Mouse (Mus musculus) layer of hippocampus, adult 18-20 months (tissue): Measurements from ENCODE around the gene Fam234a. TPM values are rescaled to one million over a fixed set of nuclear protein-coding genes. Genes with fewer than 3 reads are reported as not detected.
"Not testable (repeated sequence)": the region's sequence is repeated elsewhere in the genome, so short reads cannot be mapped to it uniquely, and the experiment has no call there.

Experiments
- DNase-seq, 2 experiments: peaks; one replicate each; pipeline ENCODE4 v3.0.0; 2022; ENCODE audit warnings: low spot score in 2 of 2
- total RNA-seq, 2 experiments: library from RNA; stranded (reverse); gene quantifications; 2 replicates each; pipeline ENCODE4 v1.2.3; 2021

The Fam234a gene
- total RNA-seq, 2 experiments from 2014 or later, result 19.6 to 21.4 TPM

DNA sequence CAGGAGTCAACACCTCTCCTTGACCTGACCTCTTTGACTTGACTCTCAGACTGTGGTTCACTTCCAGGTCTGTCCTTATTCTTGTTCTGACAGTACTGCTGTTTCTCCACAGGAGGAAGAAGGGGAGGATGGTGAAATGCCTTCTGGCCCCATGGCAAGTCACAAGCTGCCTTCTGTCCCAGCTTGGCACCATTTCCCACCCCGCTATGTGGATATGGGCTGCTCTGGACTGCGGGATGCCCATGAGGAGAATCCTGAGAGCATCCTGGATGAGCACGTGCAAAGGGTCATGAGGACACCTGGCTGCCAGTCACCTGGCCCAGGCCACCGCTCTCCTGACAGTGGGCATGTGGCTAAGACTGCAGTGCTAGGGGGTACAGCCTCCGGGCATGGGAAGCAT, 56.5 kb downstream of the Fam234a start:
- no peak for DNase-seq

DNA sequence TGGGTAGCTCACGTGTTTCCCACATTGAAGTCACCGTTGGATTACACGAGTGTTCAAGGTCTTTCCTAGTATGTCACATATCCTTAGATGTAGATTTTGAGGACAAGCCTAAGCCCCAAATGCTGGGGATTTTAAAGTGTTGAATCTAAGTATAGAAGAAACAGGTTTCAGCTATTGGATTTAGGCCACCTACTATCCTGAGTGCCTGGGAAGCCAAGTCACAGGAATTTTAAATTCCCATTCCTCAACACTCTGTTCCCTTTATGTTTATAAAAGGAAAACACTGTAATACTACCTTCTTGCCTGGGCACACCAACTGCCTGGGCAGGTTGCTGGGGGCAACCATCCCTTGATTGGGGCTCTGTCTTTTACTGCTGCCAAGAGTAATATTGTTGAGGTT, 62.9 kb downstream of the Fam234a start:
- no peak for DNase-seq

- DNase-seq, result no peak
These were observed 65.4 kb downstream of the Fam234a start for GRCm38 (mm10) chr17:26178611-26179010.

DNA sequence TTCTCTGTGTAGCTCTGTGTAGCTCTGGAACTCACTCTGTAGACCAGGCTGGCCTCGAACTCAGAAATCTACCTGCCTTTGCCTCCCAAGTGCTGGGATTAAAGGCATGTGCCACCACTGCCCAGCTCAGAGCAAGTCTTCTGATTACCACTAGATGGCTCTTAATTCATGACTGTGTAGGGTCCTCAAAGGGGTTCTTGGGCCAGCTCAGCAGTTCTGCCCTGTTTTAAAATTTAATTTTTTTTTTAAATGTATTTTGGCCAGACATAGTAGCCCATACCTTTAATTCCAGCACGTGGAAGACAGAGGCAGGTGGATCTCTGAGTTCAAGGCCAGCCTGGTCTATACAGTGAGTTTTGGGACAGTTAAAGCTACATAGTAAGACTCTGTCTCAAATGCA, 68.8 kb downstream of the Fam234a start:
- DNase-seq, result not testable (repeated sequence)

GRCm38 (mm10) chr17:26168039-26168438, 76.0 kb downstream of the Fam234a start:
- no peak for DNase-seq

GRCm38 (mm10) chr17:26162736-26163135, 81.3 kb downstream of the Fam234a start:
- no peak for DNase-seq

Other genes with a start within 250 kb of the Fam234a start
- 100 to 1,000 TPM; 106 TPM for gene Rab11fip3, start 174.7 kb downstream of the Fam234a start, total RNA-seq
- 10 to 100 TPM; 27.4 to 29.7 TPM for gene Decr2, start 153.9 kb downstream of the Fam234a start, total RNA-seq
- gene Nme4, start 148.6 kb downstream of the Fam234a start, total RNA-seq, result 1 to 10 TPM; 3.8 to 5.8 TPM
- 10 to 100 TPM; 12.0 to 13.2 TPM for gene Tmem8, start 130.9 kb downstream of the Fam234a start, total RNA-seq
- 10 to 100 TPM; 68.8 to 70.0 TPM for gene Mrpl28, start 120.7 kb downstream of the Fam234a start, total RNA-seq
- 10 to 100 TPM; 28.3 to 28.5 TPM for gene Axin1, start 105.6 kb downstream of the Fam234a start, total RNA-seq
- under 1 TPM; 0.18 to 0.35 TPM for gene Pdia2, start 45.2 kb downstream of the Fam234a start, total RNA-seq
- gene Rgs11, start 41.3 kb downstream of the Fam234a start, total RNA-seq, result 10 to 100 TPM; 32.4 to 41.9 TPM
- 10 to 100 TPM; 64.8 to 65.1 TPM for gene Arhgdig, start 36.5 kb downstream of the Fam234a start, total RNA-seq
- 10 to 100 TPM; 87.4 to 91.8 TPM for gene Luc7l, start 8.7 kb upstream of the Fam234a start, total RNA-seq
- gene Neurl1b, start 170.6 kb upstream of the Fam234a start, total RNA-seq, result 10 to 100 TPM; 80.4 to 80.8 TPM